Mouse (Mus musculus): ENCODE results near the gene Pdia4. TPM values are rescaled to one million over a fixed set of nuclear protein-coding genes. Genes with fewer than 3 reads are reported as not detected.
A peak's percentile ranks its signal among the peaks of the same experiment; 100 is the strongest.
"Not testable (repeated sequence)": the region's sequence is repeated elsewhere in the genome, so short reads cannot be mapped to it uniquely, and the experiment has no call there.

The Pdia4 gene
- polyA plus RNA-seq, 1 experiment from 2014 or later = 338 TPM

DNA sequence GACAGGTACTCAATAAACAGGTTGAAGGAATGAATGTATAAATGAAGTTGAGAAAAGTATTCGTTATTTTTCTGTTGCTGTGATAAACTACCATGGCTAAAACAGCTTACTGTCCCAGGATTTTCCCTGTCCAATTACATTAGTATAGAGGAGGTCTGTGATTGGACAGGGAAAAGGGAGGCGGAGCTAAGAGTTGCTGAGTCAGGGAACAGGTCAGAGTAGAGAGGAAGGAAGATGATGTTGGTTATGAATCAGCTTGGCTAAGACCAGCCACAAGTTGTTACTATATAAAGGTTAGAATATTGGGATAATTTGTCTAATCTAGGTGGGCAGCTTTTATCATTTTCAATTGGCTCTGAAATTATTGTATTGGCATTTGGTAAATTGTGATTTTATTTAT is 22.5 kb downstream of the Pdia4 start:
- H3K36me3 ChIP-seq (replicated peaks; ENCODE audit: control insufficient read depth, insufficient read depth, low read depth, low read length) = no peaks in the 10 kb centered on the region; the same call in 1 of the 2 replicates
- no peaks in the 10 kb centered on the region for H3K4me1 ChIP-seq (ENCODE audit: control insufficient read depth, insufficient read depth, low read length)
- no peak overlapping the region for H3K4me3 ChIP-seq (ENCODE audit: low read depth, low read length)
- 55% methylated on average over 2 of the region's 2 CpGs for WGBS
- no peak overlapping the region for H3K9ac ChIP-seq (replicated peaks; ENCODE audit: low read length)
- no peak overlapping the region for H3K4me2 ChIP-seq (ENCODE audit: low read depth, low read length)
- ATAC-seq (replicated peaks; ENCODE audit: insufficient number of reproducible peaks, low FRiP score, low TSS enrichment, low read depth) (no peak), DNase-seq (ENCODE audit: low spot score) (no peak)
- no peak overlapping the region for H3K27ac ChIP-seq (replicated peaks; ENCODE audit: low read depth, low read length)
- no peaks in the 10 kb centered on the region for H3K27me3 ChIP-seq (ENCODE audit: control insufficient read depth, insufficient read depth, low read length)
- no peaks in the 10 kb centered on the region for H3K9me3 ChIP-seq (replicated peaks; ENCODE audit: control insufficient read depth, low read length)

GRCm38 (mm10) chr6:47788821-47789220 is 24.4 kb downstream of the Pdia4 start:
- Histone ChIP-seq H3K9me3 (replicated peaks; ENCODE audit: control insufficient read depth, low read length) (no peaks in the 10 kb centered on the region), H3K4me2 (ENCODE audit: low read depth, low read length) (peak overlapping the region; percentile 44), H3K9ac (replicated peaks; ENCODE audit: low read length) (peak overlapping the region; percentile 65), H3K27me3 (ENCODE audit: control insufficient read depth, insufficient read depth, low read length) (no peaks in the 10 kb centered on the region), H3K4me3 (ENCODE audit: low read depth, low read length) (peak overlapping the region; percentile 40), H3K27ac (replicated peaks; ENCODE audit: low read depth, low read length) (peak overlapping the region; percentile 82), H3K36me3 (replicated peaks; ENCODE audit: control insufficient read depth, insufficient read depth, low read depth, low read length) (no peaks in the 10 kb centered on the region), H3K4me1 (ENCODE audit: control insufficient read depth, insufficient read depth, low read length) (no peaks in the 10 kb centered on the region)
- ATAC-seq (replicated peaks; ENCODE audit: insufficient number of reproducible peaks, low FRiP score, low TSS enrichment, low read depth) (no peak), DNase-seq (ENCODE audit: low spot score) (no peak)
- WGBS = 47% methylated on average over 3 of the region's 3 CpGs

GRCm38 (mm10) chr6:47787941-47788736 is 25.1 kb downstream of the Pdia4 start:
- under 1% methylated on average over 18 of the region's 18 CpGs for WGBS
- no peaks in the 10 kb centered on the region for H3K9me3 ChIP-seq (replicated peaks; ENCODE audit: control insufficient read depth, low read length)
- ATAC-seq (replicated peaks; ENCODE audit: insufficient number of reproducible peaks, low FRiP score, low TSS enrichment, low read depth) = peak; percentile 93

DNA sequence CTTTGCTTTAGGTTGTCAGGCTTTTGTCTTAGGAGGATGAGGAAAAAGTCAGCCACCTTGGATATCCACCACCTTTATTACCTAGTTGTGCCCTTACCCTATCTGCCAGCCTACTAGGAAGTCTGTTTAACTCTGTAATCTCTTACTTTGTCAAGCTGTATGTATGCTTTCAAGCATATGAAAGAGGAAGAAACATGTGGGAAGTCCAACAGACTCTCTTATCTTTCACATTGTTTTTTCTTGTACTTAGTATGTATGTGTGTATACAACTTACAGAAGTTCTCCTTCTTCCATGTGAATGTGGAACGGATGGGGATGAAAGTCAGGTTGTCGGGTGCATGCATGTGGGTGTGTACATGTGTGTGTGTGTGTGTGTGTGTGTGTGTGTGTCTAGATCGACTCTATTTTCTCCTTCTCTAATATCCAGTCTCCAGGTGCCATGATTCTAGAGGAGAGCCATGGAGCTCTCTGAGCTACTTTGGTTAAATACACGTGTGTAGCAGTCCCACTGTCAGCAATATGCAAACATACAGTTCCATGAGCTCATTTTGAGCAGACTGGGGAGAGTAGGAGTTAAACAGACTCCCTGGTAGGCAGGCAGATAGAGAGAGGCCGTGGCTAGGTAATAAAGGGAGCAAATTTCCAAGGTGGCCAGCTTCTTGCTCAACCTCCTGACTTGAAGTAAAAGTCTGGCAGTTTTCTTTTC is 28.4 kb downstream of the Pdia4 start:
- no peak overlapping the region for H3K27ac ChIP-seq (replicated peaks; ENCODE audit: low read depth, low read length)
- H3K4me2 ChIP-seq (ENCODE audit: low read depth, low read length) = no peak overlapping the region
- no peaks in the 10 kb centered on the region for H3K36me3 ChIP-seq (replicated peaks; ENCODE audit: control insufficient read depth, insufficient read depth, low read depth, low read length)
- no peaks in the 10 kb centered on the region for H3K4me1 ChIP-seq (ENCODE audit: control insufficient read depth, insufficient read depth, low read length)
- H3K4me3 ChIP-seq (ENCODE audit: low read depth, low read length) = no peak overlapping the region
- H3K27me3 ChIP-seq (ENCODE audit: control insufficient read depth, insufficient read depth, low read length) = no peaks in the 10 kb centered on the region
- H3K9ac ChIP-seq (replicated peaks; ENCODE audit: low read length) = no peak overlapping the region
- no peak for DNase-seq (ENCODE audit: low spot score)
- no peak for ATAC-seq (replicated peaks; ENCODE audit: insufficient number of reproducible peaks, low FRiP score, low TSS enrichment, low read depth)
- H3K9me3 ChIP-seq (replicated peaks; ENCODE audit: control insufficient read depth, low read length) = no peaks in the 10 kb centered on the region
- 80% methylated on average over 5 of the region's 5 CpGs for WGBS

More at GRCm38 (mm10) chr6:47787941-47788736, 25.1 kb downstream of the Pdia4 start:
- Histone ChIP-seq H3K27ac (replicated peaks; ENCODE audit: low read depth, low read length) (peak overlapping the region; percentile 82), H3K9ac (replicated peaks; ENCODE audit: low read length) (peak overlapping the region; percentile 65), H3K4me2 (ENCODE audit: low read depth, low read length) (peak overlapping the region; percentile 44), H3K36me3 (replicated peaks; ENCODE audit: control insufficient read depth, insufficient read depth, low read depth, low read length) (no peaks in the 10 kb centered on the region), H3K4me3 (ENCODE audit: low read depth, low read length) (peak overlapping the region; percentile 40), H3K4me1 (ENCODE audit: control insufficient read depth, insufficient read depth, low read length) (no peaks in the 10 kb centered on the region), H3K27me3 (ENCODE audit: control insufficient read depth, insufficient read depth, low read length) (no peaks in the 10 kb centered on the region)
- peak; percentile 87 for DNase-seq (ENCODE audit: low spot score)

DNA sequence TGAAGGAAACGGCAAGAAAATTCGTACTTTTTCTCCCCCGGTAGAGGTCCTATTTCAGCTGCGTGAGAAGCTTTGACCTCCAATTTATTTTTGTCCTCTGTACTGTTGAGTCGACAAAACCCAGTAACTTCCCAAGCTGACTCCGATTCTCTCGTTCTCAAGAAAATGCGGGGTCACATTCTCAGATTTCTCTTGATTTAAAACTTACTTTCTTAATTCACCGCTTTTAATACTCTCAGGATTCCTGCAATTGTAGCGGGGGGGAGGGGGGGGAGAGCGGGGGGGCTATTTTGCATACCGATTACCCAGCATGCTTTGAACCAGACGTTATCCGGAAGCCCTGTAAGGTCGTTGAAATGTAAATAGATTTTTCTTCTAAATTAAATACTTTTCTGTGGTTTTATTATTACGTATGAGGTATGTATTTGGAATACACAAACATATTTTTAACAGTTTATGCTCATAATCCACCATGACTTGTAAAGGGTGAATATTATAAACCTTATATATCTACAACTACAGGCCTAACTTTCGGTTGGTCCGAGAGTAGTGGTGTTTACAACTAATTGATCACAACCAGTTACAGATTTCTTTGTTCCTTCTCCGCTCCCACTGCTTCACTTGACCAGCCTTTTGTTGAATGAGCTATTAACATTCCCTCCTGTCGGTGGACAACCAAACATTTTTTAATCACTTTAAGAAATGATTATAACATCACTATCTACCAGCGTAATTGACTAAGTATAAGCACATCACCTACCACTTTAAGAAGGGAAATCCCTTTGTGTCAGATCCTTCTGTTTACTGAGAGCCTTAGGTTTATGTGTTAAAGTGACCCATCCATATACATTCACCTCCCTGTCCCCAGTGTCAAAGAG is 31.9 kb downstream of the Pdia4 start:
- H3K27me3 ChIP-seq (ENCODE audit: control insufficient read depth, insufficient read depth, low read length) = no peaks in the 10 kb centered on the region
- H3K4me2 ChIP-seq (ENCODE audit: low read depth, low read length) = no peak overlapping the region
- no peaks in the 10 kb centered on the region for H3K36me3 ChIP-seq (replicated peaks; ENCODE audit: control insufficient read depth, insufficient read depth, low read depth, low read length)
- ATAC-seq (replicated peaks; ENCODE audit: insufficient number of reproducible peaks, low FRiP score, low TSS enrichment, low read depth) = 0 out of 2 replicates have a peak, but pooled peaks have one; percentile 47
- no peaks in the 10 kb centered on the region for H3K4me1 ChIP-seq (ENCODE audit: control insufficient read depth, insufficient read depth, low read length)
- under 1% methylated on average over 21 of the region's 21 CpGs for WGBS
- no peak overlapping the region; the same call in 1 of the 2 replicates for H3K9ac ChIP-seq (replicated peaks; ENCODE audit: low read length)
- no peak overlapping the region for H3K27ac ChIP-seq (replicated peaks; ENCODE audit: low read depth, low read length)
- H3K9me3 ChIP-seq (replicated peaks; ENCODE audit: control insufficient read depth, low read length) = no peaks in the 10 kb centered on the region; the same call in 1 of the 2 replicates
- peak; percentile 83 for DNase-seq (ENCODE audit: low spot score)
- H3K4me3 ChIP-seq (ENCODE audit: low read depth, low read length) = peak overlapping the region; percentile 42

DNA sequence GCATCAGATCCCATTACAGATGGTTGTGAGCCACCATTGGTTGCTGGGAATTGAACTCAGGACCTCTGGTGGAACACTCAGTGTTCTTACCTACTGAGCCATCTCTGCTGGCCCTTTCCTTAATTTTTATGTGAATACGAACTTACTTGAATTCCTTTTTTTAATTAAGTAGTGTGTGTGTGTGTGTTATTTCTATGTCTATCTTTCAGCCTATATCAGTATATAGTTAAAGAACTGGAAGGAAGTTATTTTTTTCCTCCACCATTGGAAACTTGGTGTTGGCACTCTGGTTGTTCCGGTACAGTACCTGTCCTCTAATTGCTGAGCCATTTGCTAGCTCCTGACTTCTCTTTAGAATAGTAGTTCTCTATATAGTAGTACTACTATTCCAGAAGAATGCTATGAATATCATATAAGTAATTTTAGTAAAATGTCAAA is 32.6 kb downstream of the Pdia4 start:
- H3K9ac ChIP-seq (replicated peaks; ENCODE audit: low read length) = no peak overlapping the region

DNA sequence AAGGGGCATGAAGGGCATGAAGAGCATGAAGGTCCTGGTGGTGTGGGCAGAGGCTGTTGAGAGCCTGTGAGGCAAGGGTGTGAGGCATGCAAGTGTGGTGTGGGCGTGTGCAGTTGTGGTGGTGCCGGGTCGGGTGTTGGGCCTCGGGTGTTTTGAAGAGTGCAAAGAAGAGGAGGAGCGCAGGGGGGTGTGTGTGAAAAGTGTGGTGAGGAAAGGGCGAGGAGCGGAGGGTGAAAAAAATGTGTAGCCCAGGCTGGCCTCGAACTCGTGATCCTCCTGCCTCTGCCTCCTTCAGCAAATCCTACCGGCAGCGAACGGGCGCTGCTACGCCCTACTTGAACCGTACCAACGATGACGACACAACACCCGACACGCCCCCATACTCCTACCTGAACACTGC is 41.5 kb downstream of the Pdia4 start:
- not testable (repeated sequence) for H3K9me3 ChIP-seq (replicated peaks; ENCODE audit: control insufficient read depth, low read length); H3K27ac ChIP-seq (replicated peaks; ENCODE audit: low read depth, low read length); H3K4me2 ChIP-seq (ENCODE audit: low read depth, low read length); H3K9ac ChIP-seq (replicated peaks; ENCODE audit: low read length); H3K4me1 ChIP-seq (ENCODE audit: control insufficient read depth, insufficient read depth, low read length); DNase-seq (ENCODE audit: low spot score); H3K36me3 ChIP-seq (replicated peaks; ENCODE audit: control insufficient read depth, insufficient read depth, low read depth, low read length); H3K4me3 ChIP-seq (ENCODE audit: low read depth, low read length); H3K27me3 ChIP-seq (ENCODE audit: control insufficient read depth, insufficient read depth, low read length); ATAC-seq (replicated peaks; ENCODE audit: insufficient number of reproducible peaks, low FRiP score, low TSS enrichment, low read depth)
- 69% methylated on average over 5 of the region's 19 CpGs for WGBS

More for the DNA sequence above, 32.6 kb downstream of the Pdia4 start:
- Histone ChIP-seq H3K4me1 (ENCODE audit: control insufficient read depth, insufficient read depth, low read length) (no peaks in the 10 kb centered on the region), H3K27ac (replicated peaks; ENCODE audit: low read depth, low read length) (no peak overlapping the region), H3K36me3 (replicated peaks; ENCODE audit: control insufficient read depth, insufficient read depth, low read depth, low read length) (no peaks in the 10 kb centered on the region), H3K9me3 (replicated peaks; ENCODE audit: control insufficient read depth, low read length) (no peaks in the 10 kb centered on the region; the same call in 1 of the 2 replicates), H3K4me3 (ENCODE audit: low read depth, low read length) (peak overlapping the region; percentile 42), H3K4me2 (ENCODE audit: low read depth, low read length) (no peak overlapping the region; the same call in 1 of the 2 replicates), H3K27me3 (ENCODE audit: control insufficient read depth, insufficient read depth, low read length) (no peaks in the 10 kb centered on the region)
- 16% methylated on average over 2 of the region's 2 CpGs for WGBS
- DNase-seq (ENCODE audit: low spot score) = no peak
- no peak for ATAC-seq (replicated peaks; ENCODE audit: insufficient number of reproducible peaks, low FRiP score, low TSS enrichment, low read depth)

Measured in embryonic facial prominence, embryonic 11.5 days (tissue).